Mouse (Mus musculus): ENCODE measurements around the gene Hoxa2.

DNA sequence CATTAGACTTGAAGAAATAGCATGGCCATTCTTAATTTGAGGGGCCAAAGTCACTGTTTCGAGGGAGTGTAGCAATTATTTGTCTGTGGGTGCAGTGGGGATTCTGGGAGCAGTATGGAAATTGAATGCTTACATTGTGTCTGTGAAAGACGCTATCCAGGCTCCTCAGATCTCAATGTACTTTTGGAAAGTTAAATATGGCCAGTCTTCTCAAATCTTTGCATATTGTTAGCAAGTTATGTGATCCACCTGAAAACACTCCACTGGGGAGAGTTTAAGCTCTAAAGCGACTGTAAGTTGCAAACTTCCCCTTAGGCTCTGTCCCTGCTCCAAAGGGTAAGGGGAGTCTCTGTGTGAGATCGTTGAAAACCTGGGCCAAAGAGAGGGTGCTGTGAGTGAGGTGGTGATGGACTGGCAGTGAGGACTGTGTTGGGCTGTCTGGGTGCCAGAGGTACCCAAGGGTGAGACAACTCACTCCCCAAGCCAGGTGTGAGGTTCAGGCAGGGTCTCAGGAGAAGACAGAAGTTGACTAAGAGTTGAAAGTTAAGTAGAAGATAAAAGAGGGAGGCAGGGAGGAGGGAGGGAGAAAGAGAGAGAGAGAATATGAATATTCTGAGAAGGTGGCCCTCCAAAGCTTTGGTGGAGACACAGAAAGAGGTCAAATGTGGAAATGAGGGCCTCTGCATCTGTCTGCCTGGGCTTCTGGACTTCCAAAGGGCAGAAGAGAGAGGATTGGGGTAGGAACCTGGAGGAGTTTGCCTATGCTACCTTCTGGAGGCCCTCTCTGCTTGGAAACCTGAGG lies 42.5 kb upstream of the Hoxa2 start:
- no peak for TF ChIP-seq HCFC1 (IDR thresholded peaks at IDR 0.05; ENCODE audit: borderline replicate concordance, insufficient read depth, low read length)
- no peak for TF ChIP-seq ZNF384 (IDR thresholded peaks at IDR 0.05; ENCODE audit: low read depth, low read length)
- no peak for TF ChIP-seq ZC3H11A (IDR thresholded peaks at IDR 0.05; ENCODE audit: borderline replicate concordance, low read depth, low read length)
- no peak for TF ChIP-seq CHD2 (IDR thresholded peaks at IDR 0.05; ENCODE audit: low read depth, low read length)
- no peak for TF ChIP-seq MAFK (IDR thresholded peaks at IDR 0.05; ENCODE audit: insufficient read depth, low read depth, low read length)

Measured in ES-E14 (cell line).